Mouse (Mus musculus) olfactory bulb, adult 2 months (tissue): ENCODE measurements around the gene Hmg20b.

Experiments
- CTCF ChIP-seq: fragments of 200-500 bp; IDR thresholded peaks from 2 replicates; pipeline ENCODE4 v1.5.1; 2012; ENCODE audit warnings: low read depth, mild to moderate bottlenecking, low read length, moderate library complexity; ENCODE audit not compliant: insufficient read depth
- POLR2A ChIP-seq: fragments of 200-500 bp; IDR thresholded peaks from 2 replicates; pipeline ENCODE4 v1.6.1; 2012; ENCODE audit warnings: mild to moderate bottlenecking, low read depth, low read length, moderate library complexity; ENCODE audit not compliant: insufficient read depth

GRCm38 (mm10) chr10:81323141-81323775 lies 27.0 kb downstream of the Hmg20b start:
- TF ChIP-seq CTCF = no peak
- TF ChIP-seq POLR2A = no peak
